Mouse (Mus musculus): Measurements from ENCODE around the gene Clstn2. TPM values are rescaled to one million over a fixed set of nuclear protein-coding genes. Genes with fewer than 3 reads are reported as not detected.

The Clstn2 gene
- total RNA-seq, 1 experiment from 2014 or later = not detected

DNA sequence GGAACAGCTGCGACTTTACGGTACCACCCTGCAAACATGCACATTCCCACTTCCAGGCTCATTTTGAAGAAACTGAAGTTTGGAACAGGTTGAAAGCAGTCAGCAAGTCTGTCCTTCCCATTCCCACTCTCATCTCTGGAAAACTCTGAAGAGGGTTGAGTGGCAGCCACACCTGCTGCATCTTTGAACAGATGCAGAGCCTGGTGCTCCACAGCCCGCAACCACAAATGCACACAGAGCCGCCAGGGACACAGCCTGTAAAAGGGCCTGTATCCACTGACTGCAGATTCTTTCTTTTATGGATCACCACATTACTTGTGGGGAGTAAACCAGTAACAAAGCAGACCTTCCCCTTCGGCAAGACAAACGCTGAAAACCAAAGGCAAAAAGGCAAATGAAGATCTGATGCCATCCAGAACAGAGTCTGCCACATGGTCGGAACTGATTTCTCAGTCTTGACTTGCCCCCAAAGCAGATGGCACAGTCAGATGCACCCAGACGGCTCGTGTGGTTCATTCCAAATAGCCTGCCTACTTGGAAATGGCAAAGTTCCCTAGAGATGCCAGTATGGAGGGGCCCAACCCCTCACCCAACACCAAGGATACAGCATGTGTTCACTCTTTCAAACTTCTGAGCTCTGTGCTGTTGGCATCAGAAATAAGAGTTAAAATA lies 394.2 kb downstream of the Clstn2 start:
- no peak for ATAC-seq (replicated peaks; ENCODE audit: insufficient number of reproducible peaks, low FRiP score, low TSS enrichment, poor library complexity, severe bottlenecking)

DNA sequence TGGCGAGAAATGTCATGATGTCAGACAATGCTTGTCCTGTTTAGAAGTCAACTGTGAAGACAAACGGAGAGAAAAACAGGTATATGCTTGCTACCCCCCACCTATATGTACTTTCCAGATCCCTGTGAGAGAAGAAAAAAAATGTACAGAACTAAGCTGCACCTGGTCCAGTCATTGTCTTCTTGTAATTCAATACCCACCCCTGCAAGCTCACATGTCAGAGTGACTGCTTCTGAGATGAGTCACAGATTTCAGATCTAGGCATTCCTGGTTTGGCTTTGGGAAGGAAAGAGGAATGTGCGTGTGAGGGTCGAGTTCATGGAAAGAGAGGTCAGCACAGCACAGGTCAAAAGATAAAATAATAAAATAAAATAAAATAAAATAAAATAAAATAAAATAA lies 397.6 kb downstream of the Clstn2 start:
- ATAC-seq (replicated peaks; ENCODE audit: insufficient number of reproducible peaks, low FRiP score, low TSS enrichment, poor library complexity, severe bottlenecking) = no peak

DNA sequence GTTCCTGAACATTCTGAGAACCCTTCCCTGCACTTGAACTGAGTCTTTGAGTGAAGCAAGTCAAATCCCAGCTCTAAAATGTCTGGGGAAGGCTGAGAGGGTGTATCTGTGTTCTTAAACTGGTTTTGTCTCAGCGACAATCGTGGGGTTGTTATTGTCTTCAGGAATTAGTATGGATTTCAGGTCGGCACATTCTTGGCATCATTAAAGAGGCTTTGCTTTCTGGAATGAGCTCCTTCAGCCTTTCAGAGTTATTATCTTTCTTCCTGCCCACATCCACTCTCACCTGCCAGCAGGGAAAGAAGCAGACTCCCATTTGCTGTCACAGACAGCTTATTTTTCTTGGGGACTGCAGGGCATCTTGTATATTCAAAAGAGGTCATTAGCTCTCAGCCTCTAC lies 398.1 kb downstream of the Clstn2 start:
- no peak for ATAC-seq (replicated peaks; ENCODE audit: insufficient number of reproducible peaks, low FRiP score, low TSS enrichment, poor library complexity, severe bottlenecking)

DNA sequence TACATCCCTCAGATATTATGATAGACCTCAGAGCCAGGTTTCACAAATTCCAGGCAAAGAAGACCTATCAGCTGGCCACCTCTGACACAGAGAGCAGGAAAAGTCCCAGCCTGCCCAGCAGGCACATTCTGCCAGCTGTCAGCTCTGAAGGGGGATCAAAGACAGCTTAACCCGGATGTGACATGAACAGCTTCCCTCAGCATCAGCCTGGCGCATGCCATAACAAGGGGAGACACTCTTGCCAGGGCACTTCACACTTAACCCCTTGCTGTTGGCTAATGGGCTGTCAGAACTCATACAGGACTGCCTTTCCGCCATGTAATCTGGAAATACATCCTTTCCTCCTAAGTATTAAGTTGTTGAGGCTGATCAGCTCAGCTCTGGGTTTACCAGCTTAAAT lies 403.8 kb downstream of the Clstn2 start:
- no peak for ATAC-seq (replicated peaks; ENCODE audit: insufficient number of reproducible peaks, low FRiP score, low TSS enrichment, poor library complexity, severe bottlenecking)

DNA sequence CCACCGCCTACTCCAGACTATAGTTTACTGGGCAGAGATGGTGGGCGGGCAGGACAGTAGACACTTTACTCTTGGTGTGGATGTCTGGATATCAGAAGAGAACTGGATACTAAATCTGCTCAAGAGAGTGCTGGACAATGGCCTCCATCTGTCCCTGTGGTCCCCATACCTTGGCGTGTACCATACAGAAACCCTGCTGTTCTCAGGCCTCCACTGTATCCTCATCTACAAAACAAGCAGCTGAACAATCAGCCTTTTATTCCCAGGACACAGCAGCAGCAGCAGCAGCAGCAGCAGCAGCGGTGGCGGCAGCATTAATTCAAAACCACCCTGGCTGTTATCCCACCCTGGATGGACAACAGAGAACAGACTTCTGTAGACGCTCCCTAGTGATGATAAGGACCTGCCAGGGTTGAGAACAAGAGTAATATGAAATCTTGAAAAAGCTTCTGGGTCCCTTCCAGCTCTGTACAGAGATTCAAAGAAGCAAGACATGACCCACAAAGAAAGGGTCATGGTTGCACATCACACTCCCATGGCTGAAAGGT lies 404.5 kb downstream of the Clstn2 start:
- no peak for ATAC-seq (replicated peaks; ENCODE audit: insufficient number of reproducible peaks, low FRiP score, low TSS enrichment, poor library complexity, severe bottlenecking)

DNA sequence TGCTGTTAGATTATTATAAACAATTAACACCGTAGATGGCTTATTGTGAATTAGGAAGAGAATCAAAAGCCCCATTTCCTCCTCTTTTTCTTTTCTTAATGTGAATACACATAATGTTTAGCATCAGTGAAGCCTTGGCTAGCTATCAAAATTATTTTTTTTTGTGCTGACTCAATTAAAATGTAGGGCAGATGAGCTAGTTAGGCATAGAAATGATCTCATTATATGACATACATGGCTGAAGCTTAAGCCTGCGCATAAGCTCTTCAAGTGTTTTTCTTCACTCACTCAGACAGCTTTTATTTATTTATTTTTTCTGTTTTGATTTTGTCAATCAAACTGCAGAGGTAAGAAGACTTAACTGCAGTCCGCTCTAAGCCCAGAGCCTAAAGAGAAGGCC lies 405.1 kb downstream of the Clstn2 start:
- no peak for ATAC-seq (replicated peaks; ENCODE audit: insufficient number of reproducible peaks, low FRiP score, low TSS enrichment, poor library complexity, severe bottlenecking)

DNA sequence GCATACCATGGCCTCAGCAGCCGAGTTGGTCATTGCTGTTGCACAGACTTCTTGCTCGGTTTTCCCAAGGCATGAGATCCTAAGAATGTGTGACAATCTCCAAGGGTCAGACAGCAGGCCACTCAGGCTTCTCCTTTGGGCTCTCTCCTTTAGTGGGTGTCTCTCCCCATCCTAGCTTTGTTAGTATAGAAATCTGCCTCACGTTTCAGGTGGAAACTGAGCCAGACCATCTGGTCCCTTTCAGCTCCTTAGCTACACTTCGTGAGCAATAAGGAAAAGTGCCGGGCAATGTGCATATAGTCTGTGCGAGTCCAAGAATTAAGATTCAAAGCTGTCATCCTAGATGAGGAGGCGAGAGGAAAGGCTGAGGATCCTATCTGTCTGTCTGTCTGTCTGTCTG lies 422.4 kb downstream of the Clstn2 start:
- no peak for ATAC-seq (replicated peaks; ENCODE audit: insufficient number of reproducible peaks, low FRiP score, low TSS enrichment, poor library complexity, severe bottlenecking)

DNA sequence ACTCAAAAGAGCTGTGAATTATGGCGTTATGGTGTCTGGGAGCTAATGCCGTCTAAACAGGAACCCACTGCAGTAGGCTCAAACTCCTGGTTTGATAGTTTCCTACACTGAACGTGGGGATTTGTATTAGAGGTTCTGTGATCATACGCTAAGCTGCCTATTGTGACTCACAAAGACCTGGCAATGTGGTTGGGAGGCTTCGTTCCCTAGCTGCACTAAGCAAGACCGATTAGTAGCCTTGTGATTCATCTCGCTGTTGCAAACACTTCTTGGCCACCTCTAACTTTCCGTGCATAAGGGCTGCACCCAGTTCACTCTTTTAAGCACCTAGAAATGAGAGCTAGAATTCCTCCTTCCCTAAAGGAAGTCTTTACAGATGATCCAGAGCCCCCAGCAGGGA lies 429.3 kb downstream of the Clstn2 start:
- no peak for ATAC-seq (replicated peaks; ENCODE audit: insufficient number of reproducible peaks, low FRiP score, low TSS enrichment, poor library complexity, severe bottlenecking)

DNA sequence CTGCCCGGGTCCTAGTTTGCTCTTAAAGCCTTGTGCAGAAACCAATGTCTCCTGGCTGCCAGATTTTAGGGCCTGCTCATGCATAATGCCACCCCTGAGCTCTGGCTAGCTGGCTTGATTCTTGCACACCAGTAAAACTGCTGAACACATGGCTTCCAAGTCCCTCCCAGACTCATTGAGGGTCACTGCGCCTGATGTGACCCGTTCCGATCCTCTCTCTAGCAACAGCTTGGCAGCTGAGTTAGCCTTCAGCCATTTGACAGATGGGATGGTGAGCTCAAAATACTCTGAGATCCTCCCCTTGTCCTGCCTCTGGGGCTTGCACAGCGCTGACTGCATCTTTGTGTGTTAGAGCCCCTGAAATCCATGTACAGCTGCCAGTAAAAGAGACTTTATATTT lies 430.5 kb downstream of the Clstn2 start:
- ATAC-seq (replicated peaks; ENCODE audit: insufficient number of reproducible peaks, low FRiP score, low TSS enrichment, poor library complexity, severe bottlenecking) = no peak

DNA sequence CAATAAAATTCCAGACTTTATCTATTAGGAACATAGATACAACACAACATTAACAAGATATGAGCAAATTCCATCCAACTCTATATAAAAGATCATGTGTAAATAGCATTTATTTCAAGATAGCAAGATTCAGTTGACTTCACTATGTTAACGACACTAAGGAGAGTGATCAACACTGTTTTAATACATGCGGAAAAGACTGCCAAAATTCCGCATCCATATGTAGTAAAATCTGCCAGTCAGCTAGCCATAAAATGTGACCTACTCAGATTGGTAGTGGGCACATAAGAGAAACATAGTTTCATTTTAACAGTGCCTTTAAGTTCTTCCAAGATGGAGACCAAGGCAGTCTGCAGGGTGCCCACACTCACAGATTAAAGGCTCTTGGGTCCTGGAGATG lies 434.0 kb downstream of the Clstn2 start:
- ATAC-seq (replicated peaks; ENCODE audit: insufficient number of reproducible peaks, low FRiP score, low TSS enrichment, poor library complexity, severe bottlenecking) = no peak

DNA sequence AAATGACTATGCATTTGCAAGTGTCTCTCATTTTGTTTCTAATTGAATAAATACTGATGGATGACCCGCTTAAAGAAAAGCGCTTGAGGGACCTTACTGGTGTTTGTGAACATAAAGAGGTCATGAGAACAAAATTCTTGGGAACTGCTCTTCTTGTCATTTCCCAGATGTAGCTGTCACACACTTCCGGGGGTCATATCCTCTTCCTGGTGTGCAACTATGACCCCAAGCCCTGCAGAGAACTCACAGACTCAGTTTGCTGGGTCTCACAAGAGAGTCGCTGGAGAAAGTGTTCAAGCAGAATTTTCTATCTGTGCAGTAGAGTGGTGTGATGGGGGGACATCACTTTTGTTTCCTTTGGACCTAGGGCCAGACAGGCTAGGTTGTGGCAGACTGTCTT lies 442.3 kb downstream of the Clstn2 start:
- ATAC-seq (replicated peaks; ENCODE audit: insufficient number of reproducible peaks, low FRiP score, low TSS enrichment, poor library complexity, severe bottlenecking) = no peak

DNA sequence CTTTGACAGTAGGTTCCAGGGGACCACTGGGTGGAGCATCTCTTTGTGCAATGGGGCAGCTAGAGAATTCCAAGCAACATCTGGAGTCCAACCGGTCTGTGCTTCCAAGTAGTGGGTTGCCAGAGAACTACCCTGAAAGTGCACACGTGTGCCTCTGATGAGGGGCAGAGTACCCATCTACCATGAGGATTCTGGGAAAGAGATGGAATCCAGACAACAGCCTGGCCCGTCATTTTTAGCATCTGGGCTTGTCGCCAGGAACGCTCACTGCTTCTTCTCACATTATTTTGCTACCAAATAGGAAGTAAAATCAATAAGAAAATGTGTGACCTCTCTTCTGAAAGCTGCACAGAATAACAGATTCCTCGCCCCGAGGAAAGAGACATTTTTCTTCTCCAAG lies 462.1 kb downstream of the Clstn2 start:
- ATAC-seq (replicated peaks; ENCODE audit: insufficient number of reproducible peaks, low FRiP score, low TSS enrichment, poor library complexity, severe bottlenecking) = no peak

DNA sequence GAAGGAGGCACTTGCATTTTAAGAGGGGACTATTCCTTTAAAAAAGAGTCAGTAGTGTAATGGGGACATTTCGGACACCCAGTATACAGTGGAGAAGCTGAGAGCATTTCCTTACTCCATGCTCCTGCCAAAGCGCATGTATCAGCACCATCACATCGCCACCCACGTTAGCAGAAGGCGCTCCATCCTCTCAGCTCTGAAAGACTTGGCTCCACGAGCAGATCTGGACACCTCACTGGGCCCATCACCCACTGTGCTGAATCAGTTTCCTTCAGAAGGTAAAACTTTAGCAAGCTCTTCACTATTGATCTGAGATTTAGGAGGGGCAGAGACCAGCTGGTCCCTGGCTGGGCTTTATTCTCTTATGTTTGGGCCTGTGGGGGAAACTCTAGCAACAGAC lies 469.9 kb downstream of the Clstn2 start:
- ATAC-seq (replicated peaks; ENCODE audit: insufficient number of reproducible peaks, low FRiP score, low TSS enrichment, poor library complexity, severe bottlenecking) = no peak

DNA sequence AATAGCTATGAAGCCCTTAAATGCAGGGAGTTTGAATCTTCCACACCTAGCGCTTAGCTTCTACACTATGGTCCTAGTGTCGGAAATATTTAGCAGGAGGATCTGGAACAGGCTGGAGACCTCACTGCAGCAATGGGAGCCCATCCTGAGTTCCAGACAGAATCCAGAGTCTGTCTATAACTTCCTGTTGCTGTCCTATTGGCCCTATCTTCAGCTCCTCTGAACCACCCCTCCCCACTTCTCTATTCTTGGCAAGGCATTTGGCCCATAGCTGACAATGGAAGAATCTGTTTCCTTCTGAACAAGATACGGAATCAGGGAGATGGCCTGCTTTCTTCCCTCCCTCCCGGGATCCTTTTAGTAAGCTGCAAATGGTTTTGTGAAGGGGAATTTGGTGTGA lies 488.6 kb downstream of the Clstn2 start:
- ATAC-seq (replicated peaks; ENCODE audit: insufficient number of reproducible peaks, low FRiP score, low TSS enrichment, poor library complexity, severe bottlenecking) = no peak

DNA sequence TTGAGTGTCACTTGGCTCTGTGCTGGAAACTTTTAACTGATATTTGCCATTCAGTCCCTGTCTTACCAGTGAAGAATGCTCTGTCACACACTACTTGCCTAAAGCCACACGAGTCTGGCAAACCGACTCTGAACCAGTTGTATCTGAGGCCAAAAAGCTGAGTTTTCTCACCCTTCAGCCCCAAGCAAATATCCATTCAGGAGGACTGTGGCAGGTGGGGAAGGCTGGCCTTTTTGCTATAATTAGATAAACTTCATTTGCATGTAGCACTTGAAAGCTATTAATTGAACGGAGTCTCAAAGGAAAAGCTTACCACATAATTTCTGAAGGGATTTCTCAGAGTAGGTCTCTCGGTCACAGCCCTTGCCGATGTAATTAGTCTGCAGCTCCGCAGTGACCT lies 491.6 kb downstream of the Clstn2 start:
- ATAC-seq (replicated peaks; ENCODE audit: insufficient number of reproducible peaks, low FRiP score, low TSS enrichment, poor library complexity, severe bottlenecking) = no peak

DNA sequence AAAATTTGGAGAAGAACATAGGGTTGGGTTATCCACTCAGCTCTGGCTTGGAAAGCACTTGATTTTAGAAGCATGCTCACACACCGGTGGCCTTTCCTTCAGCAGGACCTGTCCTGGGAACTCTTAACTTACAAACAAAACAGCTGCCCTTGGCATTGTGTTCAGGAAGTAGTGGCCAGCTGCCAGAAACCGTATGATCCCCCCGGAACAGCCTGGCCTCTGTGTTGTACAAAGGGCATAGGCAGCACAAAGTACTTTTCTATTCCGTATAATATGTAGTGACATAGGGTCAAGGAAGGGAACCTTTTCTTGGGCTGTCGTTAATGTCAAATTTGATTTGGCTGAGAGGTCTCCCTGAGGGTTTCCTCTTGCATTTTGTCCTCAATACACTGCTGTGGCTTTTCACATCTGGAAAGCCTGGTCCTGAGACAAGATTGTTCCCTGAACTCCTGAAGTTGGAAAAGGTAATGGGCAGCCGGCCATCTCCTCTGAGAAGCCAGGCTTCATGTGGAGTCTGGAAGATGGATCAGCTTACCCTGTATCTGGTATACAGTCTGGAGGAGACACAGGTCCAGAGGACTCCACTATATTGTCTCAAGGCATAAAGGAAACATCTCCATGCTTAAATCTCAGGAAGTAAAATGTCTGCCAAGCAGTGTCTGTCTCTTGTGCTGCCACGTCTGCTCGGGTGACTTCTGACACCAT lies 494.8 kb downstream of the Clstn2 start:
- no peak for ATAC-seq (replicated peaks; ENCODE audit: insufficient number of reproducible peaks, low FRiP score, low TSS enrichment, poor library complexity, severe bottlenecking)

DNA sequence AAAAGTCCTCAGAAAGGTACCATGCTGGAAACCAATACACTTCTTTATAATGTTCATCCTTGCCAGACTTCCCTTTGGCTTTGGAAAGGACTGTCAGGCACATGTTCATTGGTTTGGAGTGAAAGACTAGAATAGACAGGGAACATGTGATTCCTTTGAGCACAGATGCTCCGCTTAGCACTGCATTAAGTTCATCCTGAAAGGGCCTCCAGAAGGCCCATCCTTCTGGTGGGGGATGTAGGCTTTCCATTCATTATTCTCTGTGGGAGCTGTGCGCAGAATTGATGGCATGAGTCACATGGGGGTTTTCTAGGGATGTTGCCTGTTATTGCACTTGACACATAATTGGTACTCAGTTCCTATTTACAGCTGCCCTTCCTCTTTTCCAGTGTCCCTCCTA lies 498.8 kb downstream of the Clstn2 start:
- no peak for ATAC-seq (replicated peaks; ENCODE audit: insufficient number of reproducible peaks, low FRiP score, low TSS enrichment, poor library complexity, severe bottlenecking)

DNA sequence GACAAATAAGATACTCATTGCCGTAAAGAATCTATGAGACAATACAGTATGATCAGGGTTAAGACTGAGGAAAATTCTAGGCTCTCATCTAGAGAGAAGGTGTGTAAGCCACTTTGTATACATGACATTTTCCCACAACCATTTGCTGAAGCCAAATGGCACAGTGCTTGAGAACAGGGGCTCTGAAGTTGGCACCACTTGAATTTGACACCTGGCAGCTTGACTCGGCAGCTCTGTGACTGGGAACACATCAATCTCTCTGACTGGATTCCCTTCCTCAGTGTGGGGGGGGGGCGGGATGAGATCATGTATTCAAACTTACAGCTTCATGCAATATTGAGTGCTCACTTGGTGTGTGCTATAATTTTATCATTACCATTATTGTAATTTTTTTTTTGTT lies 499.7 kb downstream of the Clstn2 start:
- no peak for ATAC-seq (replicated peaks; ENCODE audit: insufficient number of reproducible peaks, low FRiP score, low TSS enrichment, poor library complexity, severe bottlenecking)

DNA sequence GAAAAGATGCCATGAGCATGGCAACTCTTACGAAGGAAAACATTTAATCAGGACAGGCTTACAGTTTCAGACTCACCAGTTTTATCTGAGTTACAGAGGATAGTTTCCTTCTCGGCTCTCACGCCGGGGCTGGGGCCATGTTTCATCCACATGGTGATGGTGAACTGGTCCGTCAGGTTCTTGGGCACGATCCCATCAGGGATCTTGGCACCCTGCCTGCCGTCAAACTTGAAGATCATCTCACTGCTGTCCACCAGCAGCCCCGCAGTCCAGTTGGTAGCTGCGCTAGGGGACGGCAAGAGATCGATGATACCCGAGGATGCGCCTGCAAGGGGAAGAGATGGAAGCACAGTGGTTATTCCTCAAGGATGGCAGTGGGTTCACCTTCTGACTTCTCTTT lies 500.4 kb downstream of the Clstn2 start:
- no peak for ATAC-seq (replicated peaks; ENCODE audit: insufficient number of reproducible peaks, low FRiP score, low TSS enrichment, poor library complexity, severe bottlenecking)

DNA sequence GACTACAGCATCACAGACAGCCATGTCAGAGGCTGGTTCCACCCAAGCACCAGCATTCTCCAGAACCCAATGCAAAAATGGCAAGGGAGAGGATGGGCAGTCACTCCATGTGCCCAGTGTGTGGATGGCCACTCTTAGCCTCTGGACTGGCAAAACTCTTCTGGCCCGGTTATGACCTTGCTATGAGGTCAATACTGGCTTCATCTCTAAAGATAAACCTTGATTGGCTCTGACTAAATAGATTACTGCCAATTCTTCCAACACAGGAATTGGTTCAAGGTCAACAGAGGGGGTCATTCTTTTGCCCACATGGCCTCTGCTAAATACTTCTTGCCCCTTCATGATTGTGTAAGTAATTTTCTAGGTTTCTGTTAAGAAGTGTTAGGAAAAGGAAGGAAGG lies 505.1 kb downstream of the Clstn2 start:
- ATAC-seq (replicated peaks; ENCODE audit: insufficient number of reproducible peaks, low FRiP score, low TSS enrichment, poor library complexity, severe bottlenecking) = no peak
